Mouse (Mus musculus) liver, embryonic 11.5 days (tissue): Measurements from ENCODE around the gene Tas2r143. TPM values are rescaled to one million over a fixed set of nuclear protein-coding genes. Genes with fewer than 3 reads are reported as not detected.

Source experiments
- ATAC-seq: fragments of 200-750 bp; cut with Nextera tagmentation; replicated peaks from 2 replicates; pipeline ENCODE4 v1.8.0; 2017; ENCODE audit warnings: moderate number of reproducible peaks, mild to moderate bottlenecking, moderate TSS enrichment, moderate library complexity; ENCODE audit not compliant: low FRiP score
- DNase-seq: peaks from one replicate; pipeline ENCODE4 v3.0.0-alpha.2; 2017; ENCODE audit warnings: low spot score
- H3K27ac ChIP-seq: fragments of 300-500 bp; sonication (generic); 2 replicates; pipeline ENCODE4 v1.5.1; 2014; ENCODE audit warnings: mild to moderate bottlenecking, low read depth, low read length, control low read depth
- H3K27me3 ChIP-seq: fragments of 300-500 bp; sonication (generic); replicated peaks from 2 replicates; pipeline ENCODE4 v1.6.1; 2014; ENCODE audit warnings: low read length, mixed read lengths; ENCODE audit not compliant: control insufficient read depth, insufficient read depth
- H3K36me3 ChIP-seq: fragments of 300-500 bp; sonication (generic); 2 replicates; pipeline ENCODE4 v1.6.1; 2014; ENCODE audit warnings: mild to moderate bottlenecking, low read length, moderate library complexity, mixed read lengths; ENCODE audit not compliant: control insufficient read depth, insufficient read depth
- H3K4me1 ChIP-seq: fragments of 300-500 bp; sonication (generic); replicated peaks from 2 replicates; pipeline ENCODE4 v1.6.1; 2014; ENCODE audit warnings: low read length, mixed read lengths; ENCODE audit not compliant: control insufficient read depth, insufficient read depth
- H3K4me2 ChIP-seq: fragments of 300-500 bp; sonication (generic); 2 replicates; pipeline ENCODE4 v1.6.1; 2014; ENCODE audit warnings: mild to moderate bottlenecking, control low read depth, moderate library complexity
- H3K4me3 ChIP-seq: fragments of 300-500 bp; sonication (generic); 2 replicates; pipeline ENCODE4 v1.5.1; 2014; ENCODE audit warnings: low read depth, low read length, control low read depth
- H3K9ac ChIP-seq: fragments of 300-500 bp; sonication (generic); 2 replicates; pipeline ENCODE4 v1.6.1; 2014; ENCODE audit warnings: low read depth, low read length, control low read depth
- H3K9me3 ChIP-seq: fragments of 300-500 bp; sonication (generic); 2 replicates; pipeline ENCODE4 v1.6.1; 2016; ENCODE audit warnings: low read length, inconsistent platforms, mixed read lengths; ENCODE audit not compliant: control insufficient read depth
- WGBS: fragments of 180-500 bp; shearing (Covaris S2); extraction: QIAGEN DNeasy Blood & Tissue Kit; methylation state at CpG from one replicate; pipeline ENCODE4 v1.1.7; 2014; 5-methylcytosine and 5-hydroxymethylcytosine counted together
- polyA plus RNA-seq: library from polyadenylated mRNA; unstranded; fragments of >200 nt; fragmentation: Nextera tagmentation; extraction: Ambion mirVana; gene quantifications from 2 replicates; pipeline ENCODE4 v1.2.1, GENCODE M21; 2014

Tas2r143 gene
- polyA plus RNA-seq, 1 experiment from 2014 or later, result not detected

DNA sequence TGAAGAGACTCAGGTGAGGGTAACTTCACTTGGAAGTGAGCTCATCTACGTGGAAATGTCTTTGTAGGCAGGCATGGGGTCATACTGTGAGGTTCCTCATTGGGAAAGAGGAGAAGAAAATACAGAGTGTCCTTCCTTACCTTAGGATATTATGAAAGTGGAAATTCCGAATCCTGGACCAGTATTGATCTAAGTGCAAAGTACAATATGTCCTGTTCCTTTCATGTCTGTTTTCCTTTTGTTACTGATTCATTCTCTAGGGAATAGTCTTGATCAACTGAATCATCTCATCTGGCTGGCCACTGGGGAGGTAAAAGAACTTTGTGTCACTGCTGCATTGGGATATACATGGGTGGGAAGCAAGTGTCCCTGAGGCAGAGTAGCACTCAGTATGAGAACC lies 35.5 kb downstream of the Tas2r143 start:
- no peak overlapping the region for H3K4me3 ChIP-seq
- no peak for DNase-seq
- no peak overlapping the region for H3K27ac ChIP-seq
- no peaks in the 10 kb centered on the region for H3K36me3 ChIP-seq
- no peak overlapping the region for H3K9ac ChIP-seq
- H3K27me3 ChIP-seq, result no peaks in the 10 kb centered on the region
- H3K4me1 ChIP-seq, result no peaks in the 10 kb centered on the region
- no peak overlapping the region for H3K4me2 ChIP-seq
- no peaks in the 10 kb centered on the region for H3K9me3 ChIP-seq
- no peak for ATAC-seq
- 60% methylated on average over 2 of the region's 2 CpGs for WGBS

DNA sequence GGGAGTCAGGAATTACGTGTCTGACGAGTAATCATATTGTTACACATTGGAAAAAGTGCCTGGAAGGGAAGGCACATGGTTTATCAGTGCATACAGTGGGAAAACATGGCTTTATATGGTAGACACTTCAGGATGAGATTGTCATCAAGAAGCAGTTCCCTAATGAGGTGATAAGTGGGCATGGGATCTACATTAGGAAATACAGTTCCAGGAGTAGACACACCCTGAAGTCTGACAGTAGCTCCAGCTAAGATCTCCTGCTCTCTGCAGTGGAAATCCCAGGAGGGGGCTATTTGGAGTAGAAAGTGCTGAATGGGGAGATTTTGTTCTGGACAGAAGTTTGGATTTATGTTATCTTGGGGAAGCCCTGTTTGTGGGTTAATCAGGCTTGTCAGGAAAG lies 41.4 kb downstream of the Tas2r143 start:
- Histone ChIP-seq H3K4me3 (no peak overlapping the region), H3K36me3 (no peaks in the 10 kb centered on the region), H3K27ac (no peak overlapping the region), H3K9me3 (no peaks in the 10 kb centered on the region), H3K9ac (no peak overlapping the region), H3K27me3 (no peaks in the 10 kb centered on the region), H3K4me2 (no peak overlapping the region), H3K4me1 (no peaks in the 10 kb centered on the region)
- DNase-seq, result no peak
- ATAC-seq, result no peak
- WGBS, result 54% methylated on average over 2 of the region's 2 CpGs

DNA sequence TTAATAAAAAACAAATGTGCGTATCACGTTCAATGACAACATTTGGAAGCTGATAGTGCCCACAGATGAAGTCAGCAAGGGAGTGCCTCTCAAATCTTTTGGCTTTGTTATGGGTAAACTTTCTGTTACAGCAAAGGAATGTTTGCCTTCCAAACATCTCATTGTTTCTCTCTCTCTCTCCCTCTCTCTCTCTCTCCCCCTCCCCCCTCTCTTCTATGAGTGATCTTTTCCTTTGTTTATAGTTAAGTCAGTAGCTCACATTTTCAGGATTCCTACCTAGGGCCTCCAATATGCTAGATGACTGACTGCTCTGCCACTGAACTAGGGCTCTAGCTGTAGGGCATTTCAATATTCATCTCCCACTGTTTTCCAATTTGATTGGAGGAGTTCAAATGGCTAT lies 44.5 kb downstream of the Tas2r143 start:
- WGBS, result 63% methylated on average over 2 of the region's 2 CpGs
- H3K9ac ChIP-seq, result no peak overlapping the region

DNA sequence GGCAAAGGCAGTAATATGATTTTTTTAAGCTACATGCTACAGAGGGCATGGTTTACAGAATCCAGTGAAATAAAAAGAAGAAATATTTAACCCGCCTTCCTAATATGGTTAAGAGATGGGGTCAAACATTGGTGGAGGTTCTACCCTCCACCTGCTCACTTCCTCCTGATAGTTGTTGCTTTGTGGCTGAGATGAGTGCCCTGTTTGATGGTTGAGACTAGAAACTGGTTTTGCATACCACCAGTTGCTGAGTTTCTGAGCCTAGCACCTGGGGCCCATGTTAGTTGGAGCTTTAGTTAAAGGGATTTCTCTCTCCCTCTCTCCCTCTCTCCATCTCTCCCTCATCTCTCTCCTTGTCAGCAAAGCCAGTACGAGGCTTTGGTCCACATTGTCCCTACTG lies 47.3 kb downstream of the Tas2r143 start:
- H3K4me1 ChIP-seq, result no peaks in the 10 kb centered on the region

More for the DNA sequence above, 44.5 kb downstream of the Tas2r143 start:
- Histone ChIP-seq H3K4me1 (no peaks in the 10 kb centered on the region), H3K27ac (no peak overlapping the region), H3K4me3 (no peak overlapping the region), H3K27me3 (no peaks in the 10 kb centered on the region), H3K36me3 (no peaks in the 10 kb centered on the region), H3K9me3 (no peaks in the 10 kb centered on the region), H3K4me2 (no peak overlapping the region)
- DNase-seq (no peak), ATAC-seq (no peak)

More for the DNA sequence above, 47.3 kb downstream of the Tas2r143 start:
- H3K27me3 ChIP-seq, result no peaks in the 10 kb centered on the region
- H3K9ac ChIP-seq, result no peak overlapping the region
- ATAC-seq, result no peak
- H3K4me2 ChIP-seq, result no peak overlapping the region
- H3K9me3 ChIP-seq, result no peaks in the 10 kb centered on the region
- 80% methylated on average over 2 of the region's 2 CpGs for WGBS
- no peak overlapping the region for H3K4me3 ChIP-seq
- H3K27ac ChIP-seq, result no peak overlapping the region
- DNase-seq, result no peak
- no peaks in the 10 kb centered on the region for H3K36me3 ChIP-seq

Other genes starting within 250 kb of the Tas2r143 start
- gene Tas2r144, start 184.9 kb upstream of the Tas2r143 start, polyA plus RNA-seq, result not detected in 2 replicates
- 10.4 and 13.0 TPM in 2 replicates for gene Gstk1, start 154.3 kb upstream of the Tas2r143 start, polyA plus RNA-seq
- 0.38 TPM in 1 of 2 replicates, not detected in the other for gene Tmem139, start 138.3 kb upstream of the Tas2r143 start, polyA plus RNA-seq
- gene Casp2, start 135.3 kb upstream of the Tas2r143 start, polyA plus RNA-seq, result 44.5 and 46.1 TPM in 2 replicates
- 0.23 and 0.29 TPM in 2 replicates for gene Clcn1, start 113.6 kb upstream of the Tas2r143 start, polyA plus RNA-seq
- 0.04 and 0.08 TPM in 2 replicates for gene Fam131b, start 75.6 kb upstream of the Tas2r143 start, polyA plus RNA-seq
- 113 TPM in 2 replicates for gene Zyx, start 50.6 kb upstream of the Tas2r143 start, polyA plus RNA-seq
- 1.1 and 1.4 TPM in 2 replicates for gene Epha1, start 27.0 kb upstream of the Tas2r143 start, polyA plus RNA-seq
- gene Tas2r135, start 5.2 kb downstream of the Tas2r143 start, polyA plus RNA-seq, result not detected in 2 replicates
- gene Tas2r126, start 34.3 kb downstream of the Tas2r143 start, polyA plus RNA-seq, result not detected in 2 replicates
- not detected in 2 replicates for gene Olfr458, start 65.0 kb downstream of the Tas2r143 start, polyA plus RNA-seq
- gene Olfr457, start 76.1 kb downstream of the Tas2r143 start, polyA plus RNA-seq, result not detected in 2 replicates
- gene Olfr456, start 87.0 kb downstream of the Tas2r143 start, polyA plus RNA-seq, result not detected in 2 replicates
- gene Olfr455, start 147.3 kb downstream of the Tas2r143 start, polyA plus RNA-seq, result not detected in 2 replicates
- gene Tcaf3, start 197.5 kb downstream of the Tas2r143 start, polyA plus RNA-seq, result not detected in 2 replicates
- 0.29 and 0.55 TPM in 2 replicates for gene Tcaf2, start 245.0 kb downstream of the Tas2r143 start, polyA plus RNA-seq